Mouse (Mus musculus) midbrain, embryonic 11.5 days (tissue): ENCODE measurements at regions not wholly inside any gene's neighbourhood (a gene's known extent, or its start where the extent isn't known, plus 50 kb on each side); places are given as distances from the start of the nearest gene placed in this dataset.

ENCODE experiments used
- ATAC-seq: fragments of 200-750 bp; cut with Nextera tagmentation; 2 replicates; pipeline ENCODE4 v1.8.0; 2017; ENCODE audit warnings: moderate TSS enrichment, moderate library complexity; ENCODE audit not compliant: low FRiP score
- DNase-seq: peaks from one replicate; pipeline ENCODE4 v3.0.0; 2015; ENCODE audit warnings: low spot score; ENCODE audit errors: missing footprints
- H3K27ac ChIP-seq: fragments of 300-500 bp; sonication (generic); 2 replicates; pipeline ENCODE4 v1.5.1; 2014; ENCODE audit warnings: low read depth, low read length
- H3K27me3 ChIP-seq: fragments of 300-500 bp; sonication (generic); 2 replicates; pipeline ENCODE4 v1.6.1; 2014; ENCODE audit warnings: mild to moderate bottlenecking, low read length, moderate library complexity, mixed read lengths; ENCODE audit not compliant: control insufficient read depth, insufficient read depth
- H3K36me3 ChIP-seq: fragments of 300-500 bp; sonication (generic); 2 replicates; pipeline ENCODE4 v1.6.1; 2014; ENCODE audit warnings: mild to moderate bottlenecking, low read length, moderate library complexity, mixed read lengths; ENCODE audit not compliant: control insufficient read depth, insufficient read depth
- H3K4me1 ChIP-seq: fragments of 300-500 bp; sonication (generic); 2 replicates; pipeline ENCODE4 v1.6.1; 2014; ENCODE audit warnings: low read length; ENCODE audit not compliant: control insufficient read depth, insufficient read depth
- H3K4me2 ChIP-seq: fragments of 300-500 bp; sonication (generic); 2 replicates; pipeline ENCODE4 v1.6.1; 2014; ENCODE audit warnings: mild to moderate bottlenecking, moderate library complexity
- H3K4me3 ChIP-seq: fragments of 300-500 bp; sonication (generic); 2 replicates; pipeline ENCODE4 v1.5.1; 2014; ENCODE audit warnings: low read depth, low read length
- H3K9ac ChIP-seq: fragments of 300-500 bp; sonication (generic); 2 replicates; pipeline ENCODE4 v1.6.1; 2014; ENCODE audit warnings: low read length
- H3K9me3 ChIP-seq: fragments of 300-500 bp; sonication (generic); 2 replicates; pipeline ENCODE4 v1.6.1; 2016; ENCODE audit warnings: low read length; ENCODE audit not compliant: control insufficient read depth
- WGBS: fragments of 180-500 bp; shearing (Covaris S2); extraction: QIAGEN DNeasy Blood & Tissue Kit; methylation state at CpG from one replicate; pipeline ENCODE4 v1.1.7; 2014; 5-methylcytosine and 5-hydroxymethylcytosine counted together

DNA sequence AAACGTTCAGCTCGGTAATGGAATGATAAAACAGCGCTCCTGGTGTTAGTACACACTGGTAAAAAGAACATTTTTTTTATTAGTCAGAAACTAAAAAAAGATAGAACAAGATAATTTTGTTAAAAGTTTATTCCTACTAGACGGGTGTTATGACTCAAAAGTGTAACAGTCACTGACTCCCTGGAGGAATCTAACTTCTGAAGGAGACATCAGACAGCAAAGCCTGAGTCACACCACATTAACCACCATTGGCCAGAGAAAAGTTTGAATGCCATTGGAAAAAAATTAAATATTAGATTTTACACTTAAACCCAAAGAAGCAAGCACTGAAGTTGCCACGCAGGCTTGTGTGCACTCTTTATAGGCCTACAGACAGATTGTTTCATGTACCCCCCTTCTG lies 205.3 kb downstream of the Nedd1 start:
- WGBS: 50% methylated on average over 5 of the region's 5 CpGs
- ATAC-seq (no peak), DNase-seq (no peak)

GRCm38 (mm10) chr10:92511769-92512168 lies 210.5 kb downstream of the Nedd1 start:
- no peak overlapping the region for H3K4me2 ChIP-seq
- no peaks in the 10 kb centered on the region for H3K27me3 ChIP-seq
- H3K27ac ChIP-seq: no peak overlapping the region
- ATAC-seq (no peak), DNase-seq (no peak)
- no peaks in the 10 kb centered on the region for H3K9me3 ChIP-seq
- no peaks in the 10 kb centered on the region for H3K36me3 ChIP-seq
- 83% methylated on average over 7 of the region's 7 CpGs for WGBS
- H3K4me3 ChIP-seq: no peak overlapping the region
- no peaks in the 10 kb centered on the region for H3K4me1 ChIP-seq
- no peak overlapping the region for H3K9ac ChIP-seq

More for the DNA sequence above, 205.3 kb downstream of the Nedd1 start:
- H3K27ac ChIP-seq: no peak overlapping the region
- no peak overlapping the region for H3K9ac ChIP-seq
- no peak overlapping the region for H3K4me2 ChIP-seq
- H3K4me1 ChIP-seq: no peaks in the 10 kb centered on the region
- H3K36me3 ChIP-seq: no peaks in the 10 kb centered on the region
- H3K27me3 ChIP-seq: no peaks in the 10 kb centered on the region
- H3K9me3 ChIP-seq: no peaks in the 10 kb centered on the region
- H3K4me3 ChIP-seq: no peak overlapping the region

GRCm38 (mm10) chr10:92510677-92511076 lies 211.5 kb downstream of the Nedd1 start:
- H3K36me3 ChIP-seq: no peaks in the 10 kb centered on the region
- H3K4me3 ChIP-seq: no peak overlapping the region
- no peaks in the 10 kb centered on the region for H3K4me1 ChIP-seq
- H3K4me2 ChIP-seq: no peak overlapping the region
- no peak for ATAC-seq
- H3K27me3 ChIP-seq: no peaks in the 10 kb centered on the region
- no peaks in the 10 kb centered on the region for H3K9me3 ChIP-seq
- no peak for DNase-seq
- H3K9ac ChIP-seq: no peak overlapping the region
- no peak overlapping the region for H3K27ac ChIP-seq
- WGBS: 88% methylated on average over 2 of the region's 2 CpGs

- DNase-seq (no peak), ATAC-seq (no peak)
- Histone ChIP-seq H3K9ac (no peak overlapping the region), H3K27ac (no peak overlapping the region), H3K36me3 (no peaks in the 10 kb centered on the region), H3K27me3 (no peaks in the 10 kb centered on the region), H3K9me3 (no peaks in the 10 kb centered on the region), H3K4me1 (no peaks in the 10 kb centered on the region), H3K4me3 (no peak overlapping the region), H3K4me2 (no peak overlapping the region)
- 93% methylated on average over 1 of the region's 1 CpGs for WGBS
These were observed 217.9 kb downstream of the Nedd1 start for GRCm38 (mm10) chr10:92504271-92504670.

DNA sequence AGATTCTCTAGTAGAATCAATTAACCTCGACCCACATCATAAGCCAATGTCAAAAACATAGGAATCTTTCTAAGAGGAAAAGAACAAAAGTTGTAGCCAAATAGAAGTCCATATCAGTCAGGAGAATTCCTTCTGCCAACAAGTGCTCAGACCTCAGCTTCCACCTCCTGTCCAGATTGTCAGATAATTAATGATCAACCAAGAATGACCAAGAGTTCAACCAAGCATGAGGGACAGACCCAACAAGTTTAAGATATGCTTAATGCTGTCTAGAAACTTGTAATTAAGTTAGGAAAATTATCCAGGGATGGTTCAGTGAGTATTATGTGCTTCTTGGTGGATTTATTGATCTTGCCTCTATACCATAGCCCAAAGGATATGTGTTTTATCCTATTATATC lies 238.6 kb downstream of the Nedd1 start:
- no peak overlapping the region for H3K4me2 ChIP-seq
- H3K27me3 ChIP-seq: no peaks in the 10 kb centered on the region
- H3K36me3 ChIP-seq: no peaks in the 10 kb centered on the region
- ATAC-seq (no peak), DNase-seq (no peak)
- WGBS: 71% methylated on average over 1 of the region's 1 CpGs
- H3K4me1 ChIP-seq: no peaks in the 10 kb centered on the region
- peaks cover 4% of the 10 kb centered on the region; the same call in 1 of the 2 replicates for H3K9me3 ChIP-seq
- no peak overlapping the region for H3K27ac ChIP-seq
- H3K4me3 ChIP-seq: no peak overlapping the region
- H3K9ac ChIP-seq: no peak overlapping the region

DNA sequence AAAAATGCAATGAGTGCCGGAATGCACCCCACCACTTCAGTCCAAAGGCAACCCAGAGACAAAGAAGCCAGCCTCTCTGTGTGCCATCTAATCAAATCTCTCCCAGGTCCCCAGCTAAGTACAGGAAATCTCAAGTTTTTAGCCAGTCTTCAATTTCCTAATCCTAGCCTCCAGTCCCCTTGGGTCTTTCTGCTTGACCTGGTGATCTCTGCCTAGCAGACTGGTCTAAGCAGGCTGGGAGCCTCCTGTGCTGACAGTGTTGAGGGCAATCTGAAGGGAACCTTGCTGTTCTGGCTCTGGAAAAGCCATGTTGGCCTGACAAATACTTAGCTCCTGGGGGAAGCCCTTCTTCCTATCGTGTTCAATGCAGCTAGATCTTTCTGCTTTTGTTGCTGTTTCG lies 248.9 kb downstream of the Nedd1 start:
- 33% methylated on average over 3 of the region's 3 CpGs for WGBS
- Histone ChIP-seq H3K9me3 (no peaks in the 10 kb centered on the region), H3K4me3 (no peak overlapping the region), H3K27me3 (no peaks in the 10 kb centered on the region), H3K4me2 (no peak overlapping the region), H3K9ac (no peak overlapping the region), H3K36me3 (no peaks in the 10 kb centered on the region), H3K4me1 (peaks cover 4% of the 10 kb centered on the region; the same call in 1 of the 2 replicates), H3K27ac (no peak overlapping the region)
- DNase-seq: no peak
- ATAC-seq: no peak

- no peak overlapping the region for H3K27ac ChIP-seq
These were observed 251.1 kb downstream of the Nedd1 start for GRCm38 (mm10) chr10:92471111-92471510.

GRCm38 (mm10) chr10:92455195-92455594 lies 267.0 kb downstream of the Nedd1 start:
- no peak overlapping the region for H3K9ac ChIP-seq
- 95% methylated on average over 1 of the region's 1 CpGs for WGBS

More at GRCm38 (mm10) chr10:92471111-92471510, 251.1 kb downstream of the Nedd1 start:
- 97% methylated on average over 1 of the region's 1 CpGs for WGBS
- Histone ChIP-seq H3K4me2 (no peak overlapping the region), H3K4me1 (peaks cover 4% of the 10 kb centered on the region; the same call in 1 of the 2 replicates), H3K4me3 (no peak overlapping the region), H3K27me3 (no peaks in the 10 kb centered on the region), H3K36me3 (no peaks in the 10 kb centered on the region), H3K9me3 (no peaks in the 10 kb centered on the region), H3K9ac (no peak overlapping the region)
- ATAC-seq (no peak), DNase-seq (no peak)

DNA sequence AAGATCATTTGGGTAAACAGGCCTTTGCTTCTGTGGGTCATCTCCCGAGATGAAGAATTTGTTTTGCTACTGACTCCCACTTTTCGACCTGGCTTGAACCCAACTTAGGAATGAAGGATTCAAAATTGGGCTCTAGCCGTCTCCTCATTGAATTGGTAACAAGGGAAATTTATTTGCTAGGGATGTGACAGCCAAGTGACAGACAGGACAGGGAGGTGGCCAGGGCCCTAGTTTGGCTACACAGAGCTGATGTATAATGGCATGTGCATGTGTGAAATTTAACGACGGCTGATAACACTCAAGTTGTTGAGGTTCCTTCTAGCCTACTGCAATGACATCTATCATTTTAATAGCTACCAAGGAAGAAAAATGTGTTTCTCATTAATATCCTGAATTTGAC lies 268.7 kb downstream of the Nedd1 start:
- H3K36me3 ChIP-seq: no peaks in the 10 kb centered on the region
- no peak for DNase-seq
- no peaks in the 10 kb centered on the region for H3K9me3 ChIP-seq
- H3K4me1 ChIP-seq: no peaks in the 10 kb centered on the region
- ATAC-seq: no peak
- 84% methylated on average over 5 of the region's 5 CpGs for WGBS
- H3K27me3 ChIP-seq: no peaks in the 10 kb centered on the region
- H3K27ac ChIP-seq: no peak overlapping the region
- H3K4me2 ChIP-seq: no peak overlapping the region
- H3K9ac ChIP-seq: no peak overlapping the region
- H3K4me3 ChIP-seq: no peak overlapping the region

More at GRCm38 (mm10) chr10:92455195-92455594, 267.0 kb downstream of the Nedd1 start:
- no peak overlapping the region for H3K27ac ChIP-seq
- no peak overlapping the region for H3K4me2 ChIP-seq
- no peaks in the 10 kb centered on the region for H3K4me1 ChIP-seq
- H3K36me3 ChIP-seq: no peaks in the 10 kb centered on the region
- H3K4me3 ChIP-seq: no peak overlapping the region
- H3K9me3 ChIP-seq: no peaks in the 10 kb centered on the region
- no peak for ATAC-seq
- no peak for DNase-seq
- no peaks in the 10 kb centered on the region for H3K27me3 ChIP-seq

DNA sequence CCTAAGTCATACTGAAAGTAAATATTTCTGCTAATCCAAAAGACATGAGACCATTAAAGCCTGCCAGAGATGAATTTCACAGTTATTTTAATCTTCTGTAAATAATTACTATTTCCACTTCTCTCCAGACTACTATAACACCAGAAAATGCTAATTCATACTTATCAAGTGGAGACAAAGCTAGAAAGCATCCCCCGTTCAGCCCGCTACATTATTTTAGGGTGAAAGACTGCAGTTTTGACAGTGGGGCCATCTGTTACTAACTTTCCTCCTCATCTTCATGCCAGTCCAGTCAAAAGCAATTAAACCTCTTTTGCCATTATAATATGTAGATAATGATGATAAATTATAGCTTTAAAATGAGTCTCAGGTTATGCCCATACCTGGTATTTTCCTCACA lies 276.3 kb downstream of the Nedd1 start:
- H3K36me3 ChIP-seq: no peaks in the 10 kb centered on the region
- 90% methylated on average over 2 of the region's 2 CpGs for WGBS
- H3K4me1 ChIP-seq: no peaks in the 10 kb centered on the region
- no peak for DNase-seq
- no peak overlapping the region for H3K27ac ChIP-seq
- ATAC-seq: no peak
- no peak overlapping the region for H3K4me3 ChIP-seq
- no peak overlapping the region for H3K4me2 ChIP-seq
- H3K27me3 ChIP-seq: no peaks in the 10 kb centered on the region
- no peak overlapping the region for H3K9ac ChIP-seq
- no peaks in the 10 kb centered on the region for H3K9me3 ChIP-seq
